Mouse (Mus musculus) ES-Bruce4 (cell line): ENCODE measurements at regions not wholly inside any gene's neighbourhood (a gene's known extent, or its start where the extent isn't known, plus 50 kb on each side); places are given as distances from the start of the nearest gene placed in this dataset.

Experiments
- CTCF ChIP-seq: IDR thresholded peaks from one replicate; pipeline ENCODE4 v1.8.1; 2011; ENCODE audit warnings: low read depth, low read length
- EP300 ChIP-seq: IDR thresholded peaks from 2 replicates; pipeline ENCODE4 v1.6.1; 2011; ENCODE audit warnings: low read depth, low read length; ENCODE audit not compliant: insufficient read depth
- POLR2A ChIP-seq: IDR thresholded peaks from one replicate; pipeline ENCODE4 v1.8.1; 2011; ENCODE audit warnings: low read length; ENCODE audit not compliant: insufficient read depth

DNA sequence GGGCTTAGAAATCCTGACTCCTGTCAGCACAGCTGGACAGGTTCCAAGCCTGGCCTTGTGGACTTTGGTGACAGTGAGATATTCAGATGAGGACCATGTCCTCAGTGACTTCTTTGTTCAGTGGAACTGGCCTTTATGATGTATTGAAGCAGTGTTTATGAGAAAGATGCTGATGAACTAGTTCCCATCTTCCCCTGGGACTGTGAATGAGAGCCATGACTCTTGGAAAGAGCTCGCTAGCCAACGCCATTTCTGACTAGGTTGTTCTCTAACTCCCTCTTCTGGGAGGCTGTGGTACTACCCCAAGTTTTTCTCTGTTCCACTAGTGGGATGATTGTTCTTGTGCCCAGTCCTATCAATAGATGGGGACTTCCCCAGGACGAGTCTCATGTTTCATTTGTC lies 57.7 kb upstream of the Gm2310 start:
- TF ChIP-seq POLR2A (no peak), CTCF (no peak), EP300 (no peak)
